Mouse (Mus musculus): ENCODE results near the gene 1700003E16Rik.

The 1700003E16Rik gene

DNA sequence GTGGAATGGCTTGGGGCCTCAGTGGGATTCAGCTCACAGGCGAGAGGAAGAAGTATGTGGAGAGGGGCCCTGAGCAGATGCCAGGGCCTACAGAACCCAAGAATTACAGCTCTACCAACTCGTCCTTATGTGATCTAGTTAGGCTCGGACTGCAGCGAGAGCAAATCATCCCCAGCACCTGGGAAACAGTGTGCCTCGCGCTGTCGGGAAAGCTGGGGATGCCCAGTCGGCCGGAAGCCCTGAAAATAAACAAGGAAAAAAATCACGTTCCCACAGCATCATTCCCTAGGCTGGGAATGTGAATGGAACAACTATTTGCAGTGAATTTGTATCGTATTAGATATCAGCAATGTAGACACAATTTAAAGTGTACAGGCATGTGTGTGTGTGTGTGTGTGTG, 50.1 kb downstream of the 1700003E16Rik start:
- no peak for DNase-seq (ENCODE audit: low read depth, low spot score)

DNA sequence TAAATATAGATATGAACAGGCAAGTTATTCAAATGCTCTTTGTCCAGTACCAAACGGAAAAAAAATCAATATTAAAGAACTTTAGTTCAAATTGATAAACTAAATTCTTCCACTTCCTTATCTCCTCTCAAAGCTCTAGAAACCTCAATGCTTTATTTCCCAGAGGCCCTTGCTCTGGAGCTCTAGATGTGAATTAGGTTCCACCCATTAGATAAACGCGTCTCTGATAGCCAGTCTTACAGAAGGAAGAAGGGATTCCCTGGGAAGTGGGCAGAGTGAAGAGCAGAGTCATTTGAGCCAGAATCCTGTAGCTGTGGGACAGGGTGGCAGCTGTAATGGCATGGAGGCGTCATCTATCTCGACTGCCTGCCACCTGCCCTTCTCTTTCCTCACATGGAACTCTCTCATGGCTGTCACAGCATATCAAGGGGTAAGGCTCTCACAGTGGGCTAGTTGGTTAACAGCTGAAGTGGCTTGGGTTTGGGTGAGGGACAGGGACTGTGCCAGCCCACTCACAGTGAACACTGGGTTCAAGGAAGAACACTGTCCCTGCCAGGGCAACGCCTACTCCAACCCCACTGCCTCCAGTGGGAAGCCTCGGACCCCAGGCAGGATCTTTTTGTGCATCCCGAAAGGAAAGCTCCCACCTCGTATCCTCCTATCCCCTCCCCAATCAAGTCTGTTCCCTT, 51.3 kb downstream of the 1700003E16Rik start:
- no peak for DNase-seq (ENCODE audit: low read depth, low spot score)

- no peak for DNase-seq (ENCODE audit: low read depth, low spot score)
Observed at GRCm38 (mm10) chr6:83208050-83208400, 51.8 kb downstream of the 1700003E16Rik start.

DNA sequence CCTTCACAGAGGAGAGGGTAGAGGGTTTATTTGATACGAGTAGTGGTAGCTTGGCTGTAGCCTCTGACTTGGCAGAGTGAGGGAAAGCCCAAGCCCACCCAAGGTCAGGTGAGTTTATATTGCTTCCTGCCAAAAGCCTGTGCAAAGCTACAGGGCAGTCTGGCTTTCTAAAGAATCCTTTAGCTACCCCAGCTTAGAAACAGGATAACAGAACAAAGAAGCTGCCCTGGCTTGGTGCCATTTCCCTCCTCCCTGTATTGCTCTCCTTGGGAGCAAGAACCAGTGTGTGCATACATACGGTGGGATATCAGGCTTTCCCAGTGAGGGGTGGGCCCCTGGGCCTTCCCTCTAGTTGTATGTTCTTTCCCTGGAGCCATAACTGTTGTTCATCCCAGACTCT, 54.3 kb downstream of the 1700003E16Rik start:
- DNase-seq (ENCODE audit: low read depth, low spot score): no peak

DNA sequence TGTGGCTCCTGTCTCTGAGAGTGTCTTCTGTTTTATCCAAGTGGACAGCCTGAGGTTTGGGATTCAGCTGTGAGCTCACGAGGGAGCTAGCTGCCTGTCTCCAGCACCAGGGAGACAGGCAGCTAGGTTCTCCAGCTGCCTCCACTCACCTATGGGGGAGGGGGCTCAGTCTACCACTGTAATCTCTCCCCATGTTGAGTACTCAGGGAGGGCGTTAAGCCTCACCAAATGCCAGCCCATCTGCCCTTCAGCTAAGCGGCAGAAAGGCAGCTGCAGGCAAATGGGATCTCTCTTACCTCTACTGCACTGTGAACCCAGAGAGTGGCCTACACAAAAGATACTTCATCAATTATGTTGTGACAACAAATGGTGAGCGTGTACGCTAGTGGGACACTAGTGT, 55.3 kb downstream of the 1700003E16Rik start:
- no peak for DNase-seq (ENCODE audit: low read depth, low spot score)
